Mouse (Mus musculus) 3T3-L1 (cell line): ENCODE measurements at regions not wholly inside any gene's neighbourhood (a gene's known extent, or its start where the extent isn't known, plus 50 kb on each side); places are given as distances from the start of the nearest gene placed in this dataset.

Experiments used
- DNase-seq: peaks from one replicate; pipeline ENCODE4 v3.0.0-alpha.2; 2015; ENCODE audit warnings: low read depth, low spot score

- no peak for DNase-seq
Observed at GRCm38 (mm10) chr13:57189246-57189645, 293.5 kb upstream of the Trpc7 start.

DNA sequence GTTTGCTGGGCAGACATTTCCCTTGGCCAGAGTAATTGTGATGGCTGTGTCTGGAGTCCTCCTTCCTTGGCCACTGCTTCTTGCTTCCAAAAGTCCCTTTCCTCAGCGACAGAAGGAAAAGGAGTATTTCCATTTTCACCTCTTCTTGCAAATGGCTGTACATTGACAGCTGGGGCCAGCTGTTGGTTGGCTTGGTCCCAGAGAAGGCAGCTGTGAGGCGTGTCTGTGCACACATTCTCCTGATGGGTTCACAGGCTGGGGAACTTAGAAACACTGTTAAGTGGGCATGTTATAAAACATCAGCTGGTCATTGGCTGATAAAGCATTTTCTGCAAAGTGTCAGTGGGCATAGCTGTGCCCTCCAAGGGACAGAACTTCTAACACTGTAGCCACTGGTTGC, 290.4 kb upstream of the Trpc7 start:
- DNase-seq = no peak

DNA sequence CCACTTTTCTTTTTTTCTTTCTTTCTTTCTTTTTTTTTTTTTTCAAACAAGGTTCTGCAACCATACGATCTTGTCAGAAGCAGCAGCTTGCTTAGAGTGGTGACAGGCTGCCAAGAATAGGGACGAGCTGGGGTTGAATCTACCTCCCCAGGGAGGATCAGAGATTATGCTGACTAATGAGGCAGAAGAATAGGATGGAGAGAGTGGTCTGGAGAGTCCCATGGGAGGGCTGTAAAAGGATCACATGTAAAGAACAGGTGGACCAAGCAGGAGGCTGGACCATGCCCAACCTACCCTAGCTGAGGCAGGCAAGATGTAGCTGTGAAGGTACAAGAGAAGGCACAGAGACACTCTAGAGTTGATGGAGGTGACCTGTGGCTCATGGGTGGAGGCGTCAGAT, 274.4 kb upstream of the Trpc7 start:
- DNase-seq = no peak

- no peak for DNase-seq
Observed at GRCm38 (mm10) chr13:57169621-57170020, 273.8 kb upstream of the Trpc7 start.

DNA sequence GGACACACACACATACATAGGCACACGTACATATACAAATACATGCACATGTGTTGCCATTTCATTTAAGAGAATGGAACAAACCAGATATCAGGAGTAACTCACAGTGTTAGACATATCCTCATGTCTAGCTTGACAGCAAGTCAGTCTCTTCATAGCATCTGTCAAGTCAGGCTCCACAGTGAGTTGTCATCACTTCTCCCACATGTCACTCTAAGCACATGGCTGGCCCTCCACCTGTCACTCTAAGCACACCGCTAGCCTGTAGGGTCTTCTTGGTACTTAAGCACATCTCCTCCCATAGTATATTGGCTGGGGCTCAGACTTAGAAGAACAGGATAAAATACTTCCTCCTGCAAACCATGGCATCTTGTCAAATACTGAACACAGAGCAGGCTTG, 269.6 kb upstream of the Trpc7 start:
- DNase-seq = no peak

DNA sequence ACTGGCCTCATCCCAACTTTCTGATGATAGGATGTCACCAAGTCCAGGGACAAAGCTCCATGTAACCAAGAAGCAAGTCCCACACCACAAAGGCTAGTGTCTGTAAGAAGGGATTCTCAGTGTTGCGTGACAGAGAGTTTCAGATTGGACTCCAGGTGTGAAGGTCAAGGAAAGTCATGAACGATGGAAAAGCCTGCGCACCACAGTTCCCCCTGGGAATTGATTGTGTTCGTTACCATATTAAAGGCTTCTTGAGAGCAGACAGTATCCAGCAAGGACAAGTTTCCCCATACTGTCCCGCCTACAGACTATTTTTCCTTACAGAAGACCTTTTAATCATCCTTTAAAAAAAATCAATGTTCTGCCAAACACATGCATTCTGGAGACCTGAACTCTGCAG, 257.0 kb upstream of the Trpc7 start:
- no peak for DNase-seq

DNA sequence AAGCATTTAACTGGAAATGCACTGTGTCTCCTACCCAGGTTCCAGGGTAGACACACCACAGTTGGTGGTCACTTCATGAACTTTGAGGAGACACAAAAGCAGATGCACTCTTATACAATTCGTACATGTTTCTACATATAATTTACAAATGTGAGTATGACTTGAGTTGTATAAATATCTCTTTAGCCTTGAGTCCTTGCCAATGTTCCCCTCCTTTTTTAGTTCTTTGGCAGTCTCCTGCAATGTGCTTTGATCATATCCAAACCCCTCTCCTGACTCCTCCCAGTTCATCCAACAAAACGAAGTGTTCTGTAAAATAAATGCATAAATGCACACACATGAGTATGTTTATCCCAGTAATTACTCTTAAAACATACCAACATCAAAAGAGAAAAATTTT, 251.8 kb upstream of the Trpc7 start:
- no peak for DNase-seq

GRCm38 (mm10) chr13:57146708-57147107, 250.9 kb upstream of the Trpc7 start:
- no peak for DNase-seq

DNA sequence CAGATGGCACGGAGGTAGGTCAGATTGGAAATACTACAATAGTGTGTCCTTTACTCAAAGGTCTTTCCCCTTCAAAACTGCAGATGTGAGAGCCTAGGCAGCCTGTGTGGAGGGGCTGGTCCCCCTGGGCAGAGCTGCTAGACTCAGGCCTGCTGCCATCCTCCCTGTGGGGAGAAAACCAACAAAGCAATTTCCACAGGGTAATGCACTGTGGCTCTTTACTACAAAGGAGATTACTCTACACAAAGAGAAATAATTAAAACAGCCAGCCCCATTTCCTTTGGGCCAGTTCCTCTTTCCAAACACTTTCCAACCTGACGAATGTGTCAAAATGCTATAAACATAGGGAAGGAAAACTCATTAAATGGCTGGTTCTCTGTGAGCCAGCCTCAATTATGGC, 250.0 kb upstream of the Trpc7 start:
- no peak for DNase-seq

GRCm38 (mm10) chr13:57142851-57143250, 247.1 kb upstream of the Trpc7 start:
- no peak for DNase-seq

- no peak for DNase-seq
Observed at GRCm38 (mm10) chr13:57142441-57142840, 246.6 kb upstream of the Trpc7 start.

DNA sequence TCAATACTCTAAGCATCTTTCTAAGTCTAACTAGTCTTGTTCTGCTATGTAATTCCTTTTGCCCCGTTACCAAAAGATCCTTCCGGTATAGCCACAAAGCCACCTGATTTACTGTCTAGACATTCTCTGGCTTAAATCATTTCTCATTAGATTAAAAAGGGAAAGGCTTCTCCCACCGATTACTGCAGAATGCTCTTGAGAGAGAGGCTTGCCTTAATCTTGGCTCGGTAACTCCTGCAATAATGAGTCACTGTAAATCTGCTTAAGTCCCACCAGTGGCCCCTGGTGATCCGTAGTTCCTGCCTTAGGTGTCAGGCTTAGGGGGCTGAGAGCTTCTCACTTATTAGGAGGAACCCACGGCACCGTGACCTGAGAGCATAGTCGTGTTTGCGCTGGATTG, 220.1 kb upstream of the Trpc7 start:
- DNase-seq = no peak

GRCm38 (mm10) chr13:57107956-57108355, 212.2 kb upstream of the Trpc7 start:
- no peak for DNase-seq

DNA sequence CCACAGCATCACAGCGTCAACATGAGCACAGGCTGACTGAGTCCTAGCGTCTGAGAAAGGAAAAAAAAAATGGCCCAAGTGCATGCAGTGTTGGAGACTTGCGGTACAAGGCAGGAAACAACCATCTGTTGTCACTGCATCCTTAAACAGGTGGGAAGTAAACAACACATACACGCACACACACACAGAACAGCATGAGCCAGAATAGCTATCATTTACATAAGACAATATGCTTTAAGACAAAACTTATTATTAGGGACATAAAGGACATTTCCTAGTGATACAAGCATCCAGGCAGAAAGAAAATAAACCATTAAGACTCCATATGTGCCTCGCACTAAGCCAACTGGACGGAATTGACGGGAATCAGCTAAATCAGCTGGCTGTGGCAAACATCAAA, 203.8 kb upstream of the Trpc7 start:
- DNase-seq = no peak

GRCm38 (mm10) chr13:57091886-57092285, 196.1 kb upstream of the Trpc7 start:
- no peak for DNase-seq

- DNase-seq = no peak
Observed at GRCm38 (mm10) chr13:57089381-57090075, 193.7 kb upstream of the Trpc7 start.

- no peak for DNase-seq
Observed at GRCm38 (mm10) chr13:57087966-57088365, 192.2 kb upstream of the Trpc7 start.

- no peak for DNase-seq
Observed at GRCm38 (mm10) chr13:57087398-57087797, 191.6 kb upstream of the Trpc7 start.

- DNase-seq = no peak
Observed at GRCm38 (mm10) chr13:57083751-57084150, 188.0 kb upstream of the Trpc7 start.

GRCm38 (mm10) chr13:57070479-57070878, 174.7 kb upstream of the Trpc7 start:
- no peak for DNase-seq

DNA sequence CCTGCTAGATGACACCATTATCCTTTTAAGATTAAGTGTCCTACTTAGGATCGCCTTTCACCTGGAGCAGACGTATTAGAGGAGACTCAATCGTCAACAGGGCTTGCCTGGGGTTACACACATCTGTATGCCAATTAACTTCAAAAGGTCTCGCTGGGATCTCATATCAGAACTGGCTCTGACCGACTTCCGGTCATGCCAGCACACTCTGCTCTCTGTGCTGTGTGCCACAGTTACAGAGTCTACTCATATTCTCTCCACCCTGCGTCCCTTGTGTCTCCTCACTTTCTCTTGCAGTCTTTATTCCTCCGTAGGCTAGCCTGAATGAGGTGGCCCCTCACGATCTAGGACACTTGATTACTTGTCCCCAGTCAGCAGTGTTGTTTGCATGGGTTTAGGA, 165.9 kb upstream of the Trpc7 start:
- no peak for DNase-seq

DNA sequence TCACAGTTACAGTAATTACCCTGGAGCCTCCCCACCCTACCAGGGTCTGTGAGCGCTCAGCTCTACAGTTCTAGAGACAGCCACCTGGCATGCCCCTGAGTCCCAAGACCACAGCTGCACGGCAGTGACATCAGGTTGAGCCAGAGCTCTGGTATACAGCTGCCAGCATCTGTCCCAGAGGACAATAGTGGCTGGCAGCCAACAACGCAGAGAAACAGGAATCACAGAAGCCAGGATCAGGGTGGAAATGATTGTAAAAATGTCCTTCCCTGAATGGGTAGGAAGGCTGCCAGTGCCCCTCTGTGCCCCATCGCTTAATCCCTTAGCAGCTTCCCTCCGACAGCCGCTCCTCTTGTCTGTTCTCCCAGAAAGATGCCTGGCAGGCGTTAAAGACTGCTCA, 165.3 kb upstream of the Trpc7 start:
- no peak for DNase-seq

GRCm38 (mm10) chr13:57056786-57057185, 161.0 kb upstream of the Trpc7 start:
- DNase-seq = no peak
